Mouse (Mus musculus): ENCODE data around the gene Olfr672. TPM values are rescaled to one million over a fixed set of nuclear protein-coding genes. Genes with fewer than 3 reads are reported as not detected.
"Not testable (repeated sequence)": the region's sequence is repeated elsewhere in the genome, so short reads cannot be mapped to it uniquely, and the experiment has no call there.

The Olfr672 gene
- total RNA-seq (2014; rRNA removed): not detected in 2 replicates
- polyA plus RNA-seq (2015; fragmentation: Nextera tagmentation; extraction: Ambion mirVana): not detected in 2 replicates

DNA sequence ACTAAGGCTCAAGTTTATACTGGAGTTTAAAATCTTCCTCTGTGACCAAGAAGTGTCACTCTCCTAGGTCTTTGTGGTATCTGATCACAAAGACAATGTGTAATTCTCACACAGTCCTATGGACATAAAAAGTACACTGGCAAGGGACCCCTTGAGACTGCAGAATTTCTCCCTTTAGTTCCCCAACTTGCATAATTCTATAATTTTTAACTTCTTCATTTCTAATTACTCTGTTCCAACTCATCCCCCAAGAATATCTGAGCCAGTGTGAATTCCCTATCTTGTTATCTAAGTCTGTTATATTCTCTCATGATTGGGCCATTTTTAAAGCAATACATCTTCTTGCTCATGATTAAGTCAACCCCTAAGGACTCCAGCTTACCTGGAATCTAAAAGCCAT, at the start of gene Olfr672:
TSS of gene Olfr672 (minus strand) at position 101 of the 400 bp plus-strand sequence.
- no peak for ATAC-seq

DNA sequence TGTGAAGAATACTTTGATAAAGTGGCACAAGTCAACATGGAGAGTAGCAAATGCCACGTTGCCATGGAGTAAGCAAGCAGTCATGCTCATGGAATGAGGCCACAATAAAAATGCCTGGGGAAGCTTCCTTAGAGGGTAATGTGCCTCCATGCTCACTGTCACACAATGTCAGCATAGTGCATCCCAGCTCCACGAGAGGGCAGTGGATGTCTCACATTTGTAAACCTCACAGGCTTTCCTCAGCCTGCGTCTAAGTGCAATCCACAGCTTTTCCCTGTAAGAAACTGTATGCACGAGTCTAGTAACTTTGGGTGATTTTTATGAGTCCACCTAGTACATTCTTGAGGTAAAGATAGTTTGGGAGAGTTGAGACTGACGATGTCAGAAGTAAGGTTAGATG, 32.0 kb upstream of the Olfr672 start:
- H3K27ac ChIP-seq; H3K4me3 ChIP-seq (ENCODE audit: low read length); H3K36me3 ChIP-seq (ENCODE audit: insufficient read depth, low read length); H3K9ac ChIP-seq (replicated peaks; ENCODE audit: low read length); H3K27me3 ChIP-seq (ENCODE audit: insufficient read depth, low read length); H3K4me1 ChIP-seq (ENCODE audit: insufficient read depth, low read length); H3K9me3 ChIP-seq (ENCODE audit: low read length); H3K4me2 ChIP-seq (ENCODE audit: low read depth, low read length): not testable (repeated sequence)
- ATAC-seq: 0 out of 2 replicates have a peak, but pooled peaks have one; percentile 61
- TF ChIP-seq CTCF (IDR thresholded peaks at IDR 0.05; ENCODE audit: low read depth): peak; percentile 49
- WGBS: 38% methylated on average over 5 of the region's 5 CpGs
- peak; percentile 57 for DNase-seq (ENCODE audit: low spot score)

More for the DNA sequence above, at the start of gene Olfr672:
- Histone ChIP-seq H3K9ac (replicated peaks; ENCODE audit: low read length) (no peak within 1 kb of the TSS), H3K4me2 (ENCODE audit: low read depth, low read length) (no peak within 1 kb of the TSS), H3K4me3 (ENCODE audit: low read length) (no peak within 1 kb of the TSS), H3K27me3 (ENCODE audit: insufficient read depth, low read length) (no peaks in the 10 kb centered on the region), H3K27ac (no peak within 1 kb of the TSS), H3K36me3 (ENCODE audit: insufficient read depth, low read length) (no peaks in the 10 kb centered on the region), H3K9me3 (ENCODE audit: low read length) (no peaks in the 10 kb centered on the region), H3K4me1 (ENCODE audit: insufficient read depth, low read length) (no peaks in the 10 kb centered on the region)
- TF ChIP-seq CTCF (IDR thresholded peaks at IDR 0.05; ENCODE audit: low read depth): no peak
- DNase-seq (ENCODE audit: low spot score): no peak

DNA sequence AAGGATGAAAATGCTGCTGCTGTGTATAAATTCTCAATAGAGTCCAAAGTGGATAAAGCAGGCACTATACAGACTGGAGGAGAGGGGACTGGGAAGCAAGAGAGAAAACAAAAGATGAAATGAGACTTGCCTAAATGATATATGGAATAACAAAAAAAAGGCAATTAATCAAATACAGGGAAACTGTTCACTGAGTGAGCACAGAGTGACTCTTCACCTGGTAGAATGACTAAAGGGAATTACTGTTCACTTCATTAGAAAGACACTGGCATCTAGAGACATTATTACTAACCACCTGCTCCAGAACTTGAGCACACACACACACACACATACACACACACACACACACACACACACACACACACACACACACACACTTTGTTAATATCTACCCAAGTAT, 30.6 kb upstream of the Olfr672 start, which contains the start of gene Olfr676:
TSS of gene Olfr676 (plus strand) at position 301 of the 400 bp plus-strand sequence.
- ATAC-seq: no peak
- no peak within 1 kb of the TSS for H3K4me2 ChIP-seq (ENCODE audit: low read depth, low read length)
- H3K9me3 ChIP-seq (ENCODE audit: low read length): no peaks in the 10 kb centered on the region
- H3K9ac ChIP-seq (replicated peaks; ENCODE audit: low read length): no peak within 1 kb of the TSS
- no peak within 1 kb of the TSS for H3K4me3 ChIP-seq (ENCODE audit: low read length)
- no peak within 1 kb of the TSS for H3K27ac ChIP-seq
- no peaks in the 10 kb centered on the region for H3K36me3 ChIP-seq (ENCODE audit: insufficient read depth, low read length)
- no peaks in the 10 kb centered on the region for H3K4me1 ChIP-seq (ENCODE audit: insufficient read depth, low read length)
- no peak for TF ChIP-seq CTCF (IDR thresholded peaks at IDR 0.05; ENCODE audit: low read depth)
- H3K27me3 ChIP-seq (ENCODE audit: insufficient read depth, low read length): no peaks in the 10 kb centered on the region
- DNase-seq (ENCODE audit: low spot score): no peak

DNA sequence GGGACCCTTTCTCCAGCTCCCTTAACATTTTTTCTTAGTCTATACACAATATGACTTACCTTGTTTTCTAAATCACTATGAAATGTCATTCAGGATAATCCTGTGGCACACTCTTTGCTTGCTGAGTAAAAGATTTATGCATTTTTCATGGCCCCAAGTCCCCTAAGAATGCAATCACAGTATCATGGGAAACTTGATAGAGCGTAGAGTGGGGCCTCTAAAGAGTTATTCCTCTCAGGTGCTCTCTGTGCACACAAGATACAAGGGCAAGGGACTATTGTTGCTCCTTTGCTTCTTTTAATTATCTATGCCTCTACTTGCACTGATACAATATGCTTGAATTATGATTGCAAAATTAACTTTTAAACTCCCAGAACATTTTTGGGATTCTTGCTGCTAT, 26.5 kb upstream of the Olfr672 start, which contains the start of gene Olfr675:
TSS of gene Olfr675 (minus strand) at position 101 of the 400 bp plus-strand sequence.
- Histone ChIP-seq H3K36me3 (ENCODE audit: insufficient read depth, low read length) (no peaks in the 10 kb centered on the region), H3K9ac (replicated peaks; ENCODE audit: low read length) (no peak within 1 kb of the TSS), H3K27ac (no peak within 1 kb of the TSS), H3K9me3 (ENCODE audit: low read length) (no peaks in the 10 kb centered on the region), H3K4me1 (ENCODE audit: insufficient read depth, low read length) (no peaks in the 10 kb centered on the region), H3K27me3 (ENCODE audit: insufficient read depth, low read length) (no peaks in the 10 kb centered on the region), H3K4me3 (ENCODE audit: low read length) (no peak within 1 kb of the TSS), H3K4me2 (ENCODE audit: low read depth, low read length) (no peak within 1 kb of the TSS)
- DNase-seq (ENCODE audit: low spot score) (no peak), ATAC-seq (no peak)
- TF ChIP-seq CTCF (IDR thresholded peaks at IDR 0.05; ENCODE audit: low read depth): no peak
- WGBS: 78% methylated on average over 1 of the region's 1 CpGs

DNA sequence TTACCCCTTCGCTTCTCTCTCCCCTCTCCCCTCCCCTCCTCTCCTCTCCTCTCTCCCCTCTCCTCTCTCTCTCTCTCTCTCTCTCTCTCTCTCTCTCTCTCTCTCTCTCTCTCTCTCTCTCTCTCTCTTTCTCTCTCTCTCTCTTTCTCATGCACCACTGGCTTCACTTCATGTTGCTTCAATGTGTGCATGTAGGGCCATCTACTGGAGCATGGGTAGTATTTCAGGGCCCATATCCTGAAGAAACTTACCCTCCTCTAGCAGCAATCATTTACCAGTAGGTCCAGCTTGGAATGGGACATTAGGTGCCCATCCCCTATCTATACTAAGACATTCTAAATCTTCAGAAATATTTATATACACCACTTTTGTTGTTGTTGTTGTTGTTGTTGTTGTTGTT, 20.7 kb upstream of the Olfr672 start:
- ATAC-seq: no peak
- peak; percentile 64 for TF ChIP-seq CTCF (IDR thresholded peaks at IDR 0.05; ENCODE audit: low read depth)
- Histone ChIP-seq H3K9ac (replicated peaks; ENCODE audit: low read length) (no peak overlapping the region), H3K9me3 (ENCODE audit: low read length) (no peaks in the 10 kb centered on the region), H3K36me3 (ENCODE audit: insufficient read depth, low read length) (no peaks in the 10 kb centered on the region), H3K27me3 (ENCODE audit: insufficient read depth, low read length) (no peaks in the 10 kb centered on the region), H3K4me2 (ENCODE audit: low read depth, low read length) (no peak overlapping the region), H3K4me3 (ENCODE audit: low read length) (no peak overlapping the region), H3K4me1 (ENCODE audit: insufficient read depth, low read length) (no peaks in the 10 kb centered on the region), H3K27ac (no peak overlapping the region)
- WGBS: 79% methylated on average over 1 of the region's 1 CpGs
- DNase-seq (ENCODE audit: low spot score): peak; percentile 40

DNA sequence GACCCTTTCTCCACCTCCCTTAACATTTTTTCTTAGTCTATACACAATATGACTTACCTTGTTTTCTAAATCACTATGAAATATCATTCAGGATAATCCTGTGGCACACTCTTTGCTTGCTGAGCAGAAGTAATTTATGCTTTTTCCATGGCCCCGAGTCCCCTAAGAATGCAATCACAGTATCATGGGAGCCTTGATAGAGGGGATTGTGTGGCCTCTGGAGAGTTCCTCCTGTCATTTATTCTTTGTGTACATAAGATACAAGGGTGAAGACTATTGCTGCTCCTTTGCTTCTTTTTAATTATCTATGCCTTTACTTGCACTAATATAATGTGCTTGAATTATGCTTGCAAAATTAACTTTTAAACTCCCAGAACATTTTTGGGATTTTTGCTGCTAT, 22.8 kb downstream of the Olfr672 start, which contains the start of gene Olfr671:
TSS of gene Olfr671 (minus strand) at position 101 of the 400 bp plus-strand sequence.
- H3K9me3 ChIP-seq (ENCODE audit: low read length): no peaks in the 10 kb centered on the region
- H3K27me3 ChIP-seq (ENCODE audit: insufficient read depth, low read length): no peaks in the 10 kb centered on the region
- no peaks in the 10 kb centered on the region for H3K4me1 ChIP-seq (ENCODE audit: insufficient read depth, low read length)
- no peak within 1 kb of the TSS for H3K4me3 ChIP-seq (ENCODE audit: low read length)
- WGBS: 76% methylated on average over 1 of the region's 1 CpGs
- no peak for TF ChIP-seq CTCF (IDR thresholded peaks at IDR 0.05; ENCODE audit: low read depth)
- no peak within 1 kb of the TSS for H3K27ac ChIP-seq
- DNase-seq (ENCODE audit: low spot score): no peak
- no peak for ATAC-seq
- H3K4me2 ChIP-seq (ENCODE audit: low read depth, low read length): no peak within 1 kb of the TSS
- no peaks in the 10 kb centered on the region for H3K36me3 ChIP-seq (ENCODE audit: insufficient read depth, low read length)
- no peak within 1 kb of the TSS for H3K9ac ChIP-seq (replicated peaks; ENCODE audit: low read length)

DNA sequence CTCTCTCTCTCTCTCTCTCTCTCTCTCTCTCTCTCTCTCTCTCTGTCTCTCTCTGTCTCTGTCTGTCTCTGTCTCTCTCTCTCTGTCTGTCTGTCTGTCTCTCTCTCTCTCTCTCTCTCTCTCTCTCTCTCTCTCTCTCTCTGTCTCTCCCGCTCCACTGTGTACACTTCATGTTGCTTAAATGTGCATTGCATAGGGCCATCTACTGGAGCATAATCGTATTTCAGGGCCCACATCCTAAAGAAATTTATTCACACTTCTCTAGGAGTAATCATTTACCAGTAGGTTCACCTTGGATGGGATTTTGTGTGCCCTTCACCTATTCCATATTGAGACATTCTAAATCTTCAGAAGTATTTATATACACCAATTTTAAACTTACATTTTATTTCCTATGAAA, 29.3 kb downstream of the Olfr672 start:
- H3K9me3 ChIP-seq (ENCODE audit: low read length); H3K4me3 ChIP-seq (ENCODE audit: low read length); H3K27me3 ChIP-seq (ENCODE audit: insufficient read depth, low read length); H3K4me2 ChIP-seq (ENCODE audit: low read depth, low read length); H3K4me1 ChIP-seq (ENCODE audit: insufficient read depth, low read length); ATAC-seq; H3K27ac ChIP-seq; H3K36me3 ChIP-seq (ENCODE audit: insufficient read depth, low read length); H3K9ac ChIP-seq (replicated peaks; ENCODE audit: low read length): not testable (repeated sequence)
- WGBS: 69% methylated on average over 2 of the region's 2 CpGs
- peak; percentile 21; the same call in 1 of the 2 replicates for TF ChIP-seq CTCF (IDR thresholded peaks at IDR 0.05; ENCODE audit: low read depth)
- peak; percentile 11 for DNase-seq (ENCODE audit: low spot score)
